Mouse (Mus musculus): Measurements from ENCODE around the gene Sbf1.

DNA sequence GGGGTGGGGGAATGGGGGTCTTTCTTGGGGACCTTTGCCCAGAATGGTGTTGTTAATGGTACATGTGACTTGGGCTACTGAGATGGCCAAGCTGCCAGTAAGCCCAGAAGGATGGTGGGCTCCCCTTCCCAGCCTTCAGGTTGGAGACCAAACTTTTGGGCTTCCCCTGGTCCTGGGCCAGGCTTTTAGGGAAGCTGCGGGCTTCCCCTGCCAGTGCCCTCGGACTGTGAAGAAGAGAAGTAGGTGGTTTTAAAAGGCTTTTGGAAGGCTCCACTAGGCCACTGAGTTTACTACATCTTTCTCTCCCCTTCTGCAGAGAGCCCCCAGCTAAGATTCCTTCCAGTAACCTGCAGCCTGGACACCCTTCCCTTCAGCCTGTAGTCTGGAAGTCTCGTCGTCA lies 8.5 kb upstream of the Sbf1 start:
- TF ChIP-seq CTCF (IDR thresholded peaks at IDR 0.05; ENCODE audit: low read depth, low read length) (no peak), GATA1 (IDR thresholded peaks at IDR 0.05; ENCODE audit: borderline replicate concordance, low read length) (no peak), GATA2 (IDR thresholded peaks at IDR 0.05; ENCODE audit: borderline replicate concordance, low read depth, low read length) (no peak)

Data from G1E (cell line).